Mouse (Mus musculus) cerebellum, postnatal 36 days (tissue): ENCODE measurements around the gene Slc36a4.

Experiments used
- DNase-seq, 2 experiments: peaks; one replicate each; pipeline ENCODE4 v3.0.0; 2021 to 2022; ENCODE audit warnings: mixed read lengths in 2 of 2

Gene Slc36a4

DNA sequence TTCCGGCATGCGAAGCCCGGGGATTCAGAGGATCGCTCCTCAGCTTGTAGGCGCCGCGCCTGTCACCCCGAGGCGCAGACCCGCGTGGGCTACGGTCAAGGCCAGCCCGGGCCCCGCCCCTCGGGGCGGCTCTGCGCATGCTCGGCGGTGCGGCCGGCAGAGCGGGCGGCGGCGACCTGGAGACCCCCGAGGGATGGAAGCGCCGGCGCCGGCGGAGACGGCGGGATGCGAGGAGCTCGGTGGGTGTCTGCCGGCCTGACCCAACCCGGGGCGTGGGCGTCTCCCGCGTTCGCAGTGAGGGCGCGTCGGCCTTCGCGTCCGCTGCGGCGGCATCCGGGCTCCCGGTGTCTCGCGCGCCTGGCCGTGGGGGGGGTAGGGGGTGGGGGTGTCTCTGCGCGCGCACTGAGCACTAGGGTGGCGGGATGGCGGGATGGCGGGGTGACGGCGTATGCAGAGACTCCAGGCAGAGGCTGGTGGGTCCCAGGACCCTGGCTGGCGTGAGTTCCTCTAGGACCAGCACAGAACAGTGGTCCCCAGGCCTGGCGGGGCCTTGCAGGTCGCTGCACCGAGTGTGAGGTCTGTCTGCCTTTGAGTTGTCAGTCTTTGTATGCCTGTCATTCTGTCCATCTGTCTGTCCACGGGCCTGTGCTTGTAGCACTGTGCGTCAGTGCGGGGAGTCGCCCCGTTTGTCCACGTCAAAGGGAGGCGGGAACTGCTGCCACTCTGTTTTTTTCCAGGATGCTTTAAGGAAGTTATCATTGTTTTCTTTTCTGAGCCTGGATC lies at the start of gene Slc36a4:
Gene Slc36a4, plus strand, starts transcription at position 140 of the 783 bp plus-strand sequence.
- DNase-seq, result peak; percentile 72 to 81

DNA sequence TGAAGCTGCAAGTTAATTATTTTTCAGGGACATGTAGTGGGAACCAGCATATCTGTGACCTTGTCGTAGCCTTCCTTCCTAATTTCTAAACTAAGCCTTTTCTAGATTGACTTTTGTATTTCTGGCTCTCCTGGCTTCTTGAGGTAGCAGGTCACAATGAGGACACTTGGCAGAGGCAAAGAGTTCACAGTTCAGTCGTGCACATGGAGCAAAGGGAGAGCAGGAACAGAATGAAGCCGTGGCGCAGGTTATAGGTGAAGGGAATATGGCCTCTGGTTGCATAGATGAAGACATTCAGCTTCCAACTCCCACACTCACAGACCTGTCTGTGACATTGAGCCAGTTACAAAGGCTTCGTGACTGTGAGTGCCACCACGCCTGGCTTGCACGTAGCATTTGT lies 44.9 kb upstream of the Slc36a4 start:
- DNase-seq, result no peak

DNA sequence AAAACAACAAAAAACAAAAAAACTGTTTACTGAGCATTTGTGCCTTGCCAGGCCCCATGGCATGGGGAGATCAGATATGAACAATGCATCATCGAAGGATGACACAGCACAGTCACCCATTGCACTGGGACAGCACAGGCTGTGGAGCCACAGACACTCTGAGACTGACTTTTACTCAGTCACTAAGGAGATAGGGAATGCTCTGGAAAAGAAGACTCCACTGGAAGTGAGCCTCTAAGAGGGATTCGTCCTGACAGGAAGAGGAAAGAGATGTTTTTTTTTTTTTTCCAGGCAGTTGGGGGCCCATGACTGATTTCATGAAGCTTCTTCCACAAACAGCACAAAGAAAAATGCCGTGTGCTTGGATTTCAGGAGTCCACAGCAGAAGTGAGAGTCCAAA lies 40.1 kb upstream of the Slc36a4 start:
- no peak for DNase-seq

DNA sequence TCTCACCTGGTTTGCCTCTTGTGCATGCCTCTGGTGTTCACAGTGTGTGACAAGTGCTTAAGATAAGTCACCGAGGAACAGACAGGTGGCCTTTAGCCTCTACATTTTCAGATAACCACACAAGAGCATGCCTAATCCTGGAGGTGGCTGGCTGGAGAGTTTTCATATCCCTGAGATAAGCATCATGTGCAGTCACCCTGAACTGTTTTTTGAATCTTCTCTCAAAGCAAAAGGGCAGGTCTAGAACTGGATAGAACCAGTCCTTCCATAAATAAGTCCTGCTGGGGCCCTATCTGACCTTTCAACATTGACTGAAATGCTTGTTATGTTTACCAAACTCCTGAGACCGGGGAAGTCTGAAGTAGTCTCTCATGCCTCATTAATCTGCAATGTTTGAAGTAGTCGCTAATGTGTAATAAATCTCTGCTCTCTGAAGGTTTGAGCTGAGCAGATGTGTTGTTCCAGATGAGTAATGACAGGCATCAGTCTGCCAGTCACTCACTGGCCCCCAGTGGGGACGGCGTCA lies 39.5 kb upstream of the Slc36a4 start:
- DNase-seq, result no peak

DNA sequence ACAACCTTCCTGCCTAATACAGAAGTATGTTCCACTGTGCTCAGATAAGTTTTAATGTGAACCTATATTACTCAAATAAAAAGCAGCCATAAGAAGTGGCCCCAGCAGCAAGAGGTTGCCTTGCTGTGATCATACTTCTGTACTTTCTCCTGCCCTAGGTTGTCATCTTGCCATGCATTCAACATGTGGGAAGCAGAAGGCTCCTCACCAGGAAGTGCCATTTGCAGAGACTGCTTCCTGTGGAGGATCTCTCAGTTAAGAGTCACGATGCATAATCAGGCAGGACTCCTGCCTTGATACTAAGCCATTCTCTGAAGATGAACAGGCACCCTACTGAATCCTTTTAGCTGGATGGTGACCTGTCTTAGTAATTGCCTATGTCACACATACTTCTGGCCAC lies 37.3 kb upstream of the Slc36a4 start:
- DNase-seq, result no peak

DNA sequence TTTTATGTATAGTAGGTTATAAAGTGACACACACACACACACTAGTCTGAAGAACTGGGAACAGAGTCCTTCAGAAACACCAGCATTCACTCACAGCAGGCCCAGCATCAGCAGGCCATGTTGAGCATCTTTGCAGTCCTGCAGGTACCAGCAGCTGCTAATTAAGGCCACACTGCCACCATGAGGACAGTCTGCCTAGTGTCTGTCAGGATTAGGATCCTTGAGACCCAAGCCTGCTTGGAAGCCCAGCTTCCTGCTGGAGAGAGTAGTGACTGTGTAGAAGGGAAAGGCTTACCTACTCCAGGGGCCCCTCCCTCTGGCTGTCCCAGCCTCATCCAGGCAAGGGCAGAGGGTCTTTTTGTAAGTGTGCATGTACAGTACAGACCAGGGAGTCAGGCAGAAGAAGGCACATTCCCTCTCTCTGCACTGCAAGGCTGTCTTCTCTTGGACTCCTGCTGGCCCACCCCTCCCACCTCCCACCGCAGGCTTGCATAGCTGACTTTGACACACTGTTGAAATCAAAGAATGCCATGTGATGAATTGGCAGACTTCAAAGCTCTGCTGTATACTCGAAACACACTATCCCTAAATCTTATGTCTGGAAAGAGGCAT lies 27.6 kb upstream of the Slc36a4 start:
- DNase-seq, result peak; percentile 37 to 39

DNA sequence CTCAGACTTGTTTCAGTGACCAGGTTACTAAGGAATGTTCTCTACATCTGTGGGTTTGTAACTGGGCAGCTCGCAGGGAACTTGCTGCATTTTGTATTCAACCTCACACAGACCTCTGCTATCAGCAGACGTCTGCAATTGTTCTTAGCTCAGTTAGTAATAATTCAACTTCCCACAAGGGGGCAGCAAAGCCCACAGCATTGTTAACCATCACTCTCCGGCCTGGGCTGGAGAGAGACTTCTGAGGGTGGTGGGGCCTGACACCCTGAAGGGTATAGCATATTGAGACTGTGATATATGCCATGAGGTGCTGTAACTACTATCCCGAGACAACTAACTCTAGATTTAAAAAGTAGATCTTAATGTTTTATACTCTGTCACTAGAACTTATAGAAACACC lies 24.3 kb upstream of the Slc36a4 start:
- peak; percentile 54 to 72 for DNase-seq

DNA sequence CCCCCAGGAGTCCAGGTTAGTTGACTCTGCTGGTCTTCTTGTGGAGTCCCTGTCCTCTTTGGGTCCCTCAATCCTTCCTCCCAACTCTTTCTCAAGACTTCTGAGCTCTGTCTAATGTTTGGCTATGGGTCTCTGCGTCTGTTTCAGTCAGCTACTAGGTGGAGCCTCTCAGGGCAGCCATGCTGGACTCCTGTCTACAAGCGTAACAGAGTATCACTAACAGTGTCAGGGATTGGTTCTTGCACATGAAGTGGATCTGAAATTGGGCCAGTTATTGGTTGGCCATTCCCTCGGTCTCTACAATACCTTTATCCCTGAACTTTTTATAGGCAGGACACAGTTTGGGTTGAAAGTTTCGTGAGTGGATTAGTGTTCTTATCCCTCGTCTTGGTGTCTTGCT lies 22.2 kb upstream of the Slc36a4 start:
- no peak for DNase-seq

DNA sequence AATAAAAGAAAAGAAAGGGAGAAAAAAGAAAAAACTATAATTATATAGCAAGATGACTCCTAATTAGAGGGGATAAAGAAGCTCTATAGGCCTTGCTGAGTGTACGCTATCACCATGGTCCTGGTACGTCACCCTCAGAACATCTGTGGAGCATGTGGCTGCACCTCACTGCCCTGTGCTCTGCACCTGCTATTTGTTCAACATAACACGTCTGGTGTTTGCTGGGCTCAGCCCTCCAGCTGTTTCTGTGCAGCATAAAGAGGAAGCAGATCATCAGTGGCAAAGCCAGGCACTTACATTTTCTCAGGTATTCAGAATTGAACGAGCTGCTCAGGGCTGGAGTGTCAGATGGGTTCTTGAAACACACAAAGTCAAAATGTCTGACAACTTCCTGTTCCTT lies 15.7 kb upstream of the Slc36a4 start:
- no peak for DNase-seq

DNA sequence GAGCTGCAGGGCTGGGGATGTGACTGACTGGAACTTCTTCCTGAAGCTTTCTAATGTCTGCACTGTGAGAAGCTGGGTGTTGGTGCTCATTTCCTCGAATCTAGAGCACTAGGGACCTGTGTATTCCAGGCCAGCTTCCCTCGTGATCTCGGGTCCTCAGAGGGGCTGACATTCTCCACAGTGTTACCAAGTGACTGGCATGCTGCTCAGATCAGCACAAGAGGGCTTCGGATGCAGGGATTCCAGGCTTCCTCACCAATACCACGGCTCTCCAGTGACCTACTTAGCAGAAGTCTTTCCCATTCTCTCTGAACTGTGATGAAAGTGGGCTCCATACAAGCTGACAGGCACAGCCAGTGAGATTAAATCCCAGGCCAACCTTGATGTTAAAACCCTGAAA lies 14.5 kb upstream of the Slc36a4 start:
- DNase-seq, result no peak

DNA sequence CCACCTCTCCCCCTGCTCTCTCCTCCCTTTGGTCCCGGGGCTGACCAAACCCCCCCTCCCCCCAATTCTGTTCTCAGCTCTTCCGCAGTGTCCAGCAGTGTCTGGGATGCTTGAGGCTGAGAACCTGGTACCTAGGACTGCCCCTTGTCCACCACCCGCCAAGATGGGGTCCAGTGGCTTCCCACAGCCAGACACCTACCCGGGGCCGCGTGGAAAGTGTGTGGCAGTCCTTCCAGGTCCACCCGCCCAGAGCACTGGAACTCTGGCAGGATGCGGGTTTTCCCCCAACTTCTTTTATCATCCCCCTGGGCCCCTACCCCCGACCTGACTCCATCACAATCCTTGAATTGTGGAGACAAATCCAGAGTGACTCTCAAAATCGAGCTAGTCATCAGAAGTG lies 3.8 kb upstream of the Slc36a4 start:
- DNase-seq, result no peak

DNA sequence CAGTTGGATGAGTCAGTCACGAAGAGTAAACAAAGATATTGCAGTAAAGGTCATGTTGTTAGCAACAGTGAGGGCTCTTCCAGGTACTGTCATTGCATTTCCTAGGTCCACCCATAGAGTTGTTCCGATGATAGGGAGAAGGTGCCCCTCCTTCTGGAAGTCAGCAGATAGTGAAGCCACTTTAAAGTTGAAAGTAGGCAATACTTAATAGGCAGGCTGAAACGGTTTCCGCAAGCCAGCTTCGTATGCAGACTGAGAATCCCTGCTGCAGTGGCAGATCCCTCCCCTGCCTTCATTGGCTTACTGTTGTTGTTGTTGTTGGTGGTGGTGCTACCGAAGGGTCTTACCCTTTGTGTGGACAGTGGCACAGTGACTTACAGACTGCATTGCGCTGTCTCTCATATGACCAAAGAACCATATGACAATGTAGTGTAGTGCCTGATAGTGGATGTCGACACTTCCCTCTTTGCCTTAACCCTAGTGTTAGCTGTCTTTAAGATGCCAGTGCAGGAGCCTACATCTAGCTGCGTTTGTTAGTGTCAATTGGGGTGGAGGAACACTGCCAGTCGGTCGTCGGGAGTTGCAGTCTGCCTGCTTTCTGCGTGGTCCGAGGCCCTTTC lies 449 bp upstream of the Slc36a4 start:
- DNase-seq, result peak; percentile 8 to 11

DNA sequence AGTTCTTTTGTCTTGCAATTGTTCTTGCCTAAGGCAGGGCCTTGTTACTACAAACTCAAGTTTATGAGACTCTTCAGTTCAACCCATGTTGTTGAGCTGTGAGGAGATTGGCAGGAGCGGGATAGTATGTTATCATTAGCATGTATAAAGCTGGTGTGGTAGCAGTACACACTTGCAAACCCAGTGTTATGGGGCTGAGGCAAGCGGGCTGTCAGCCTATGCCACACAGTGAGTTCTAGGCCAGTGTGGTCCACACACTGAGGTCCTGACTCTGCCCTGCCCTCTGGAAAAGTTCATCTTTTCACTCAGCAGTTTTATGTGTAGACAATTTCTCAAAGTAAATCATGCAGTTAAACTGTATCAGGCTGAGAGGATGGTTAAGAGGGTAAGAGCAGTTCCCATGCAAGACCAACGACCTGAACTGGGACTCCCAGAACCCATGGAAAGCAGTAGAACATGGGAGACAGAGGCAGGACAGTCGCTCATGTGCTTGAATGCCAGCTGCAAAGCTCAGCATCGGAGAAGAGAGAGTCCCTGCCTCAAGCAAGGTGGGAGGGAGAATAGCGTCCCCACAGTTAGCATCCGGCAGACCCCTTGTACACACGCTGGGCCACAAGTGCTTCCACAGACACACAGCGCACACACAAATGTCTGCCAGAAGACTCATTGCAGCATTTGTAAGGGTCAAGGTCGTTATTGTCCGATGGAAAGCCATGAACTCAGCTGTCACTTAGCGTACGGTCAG lies 1.5 kb downstream of the Slc36a4 start:
- DNase-seq, result no peak

DNA sequence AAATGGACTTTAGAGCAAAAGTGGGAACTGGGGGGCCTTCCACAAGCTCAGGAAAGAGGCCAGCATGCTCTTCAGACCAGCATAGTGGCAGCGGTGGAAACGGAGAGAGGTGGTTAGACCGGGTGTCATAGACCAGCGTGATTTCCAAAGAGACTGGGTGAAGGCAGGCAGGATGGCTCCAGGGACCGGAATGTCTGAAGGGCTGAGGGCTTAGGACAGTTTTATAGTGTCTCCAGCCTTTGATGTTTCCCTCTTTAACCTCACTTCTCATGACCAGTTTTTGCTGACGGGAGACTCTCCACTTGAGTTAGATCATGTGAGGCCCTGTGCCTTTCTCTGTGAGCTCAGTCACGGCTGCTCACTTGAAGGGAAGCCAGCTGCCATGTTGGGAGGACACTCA lies 2.1 kb downstream of the Slc36a4 start:
- DNase-seq, result no peak

DNA sequence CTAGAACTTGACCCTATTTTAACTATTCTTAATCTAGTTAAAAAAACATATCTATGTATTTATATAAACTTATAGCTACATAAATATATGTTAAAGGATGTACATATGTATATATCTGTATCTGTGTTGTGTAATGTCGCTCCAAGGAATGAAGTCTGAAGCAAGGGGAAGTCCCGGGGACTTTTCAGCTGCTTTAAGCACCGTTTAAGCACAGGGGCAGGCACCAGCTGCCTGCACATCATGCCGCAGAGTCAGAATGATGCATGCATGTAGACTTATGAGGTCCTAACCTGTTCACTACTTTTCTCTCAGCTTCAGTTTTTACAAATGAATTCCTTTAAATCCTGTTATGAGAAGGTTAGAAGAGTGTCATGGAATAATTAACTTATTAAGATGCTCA lies 5.3 kb downstream of the Slc36a4 start:
- DNase-seq, result no peak

DNA sequence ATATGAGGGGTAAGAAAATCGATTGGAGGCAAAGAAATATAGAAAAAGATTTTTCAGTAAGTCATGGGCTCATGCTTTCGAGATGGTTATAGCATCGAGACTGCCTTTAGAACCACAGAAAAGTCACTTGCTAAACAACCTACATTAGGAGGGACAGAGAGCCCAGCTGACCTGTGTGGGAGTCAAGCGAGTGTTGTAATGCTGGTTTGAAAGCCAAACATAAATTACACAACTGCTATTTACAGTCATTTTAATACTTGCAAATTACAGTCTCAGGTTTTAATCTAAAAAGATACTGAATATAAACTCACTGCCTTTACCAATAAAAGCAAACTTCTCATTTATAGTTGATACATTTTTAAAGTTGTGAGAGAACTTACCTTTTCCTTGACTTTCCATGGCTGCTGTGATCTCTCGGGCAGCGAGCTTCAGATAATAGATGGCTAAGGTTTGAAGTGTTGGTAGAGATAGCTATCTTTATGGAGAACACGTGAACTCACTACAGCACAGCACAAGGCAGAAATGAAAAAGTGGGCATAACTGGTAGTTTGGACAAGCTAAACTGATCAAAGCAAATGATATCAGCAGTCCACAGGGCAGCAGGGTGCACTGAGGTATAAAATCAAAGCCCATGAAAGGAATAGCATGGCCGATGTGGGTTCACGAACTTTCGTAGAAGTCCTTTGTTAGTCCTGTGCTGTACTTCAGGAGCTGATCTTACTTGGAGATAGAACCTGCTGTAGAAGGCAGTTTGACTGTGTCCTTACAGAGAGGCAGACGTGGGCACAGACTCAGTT lies 5.9 kb downstream of the Slc36a4 start:
- DNase-seq, result no peak

DNA sequence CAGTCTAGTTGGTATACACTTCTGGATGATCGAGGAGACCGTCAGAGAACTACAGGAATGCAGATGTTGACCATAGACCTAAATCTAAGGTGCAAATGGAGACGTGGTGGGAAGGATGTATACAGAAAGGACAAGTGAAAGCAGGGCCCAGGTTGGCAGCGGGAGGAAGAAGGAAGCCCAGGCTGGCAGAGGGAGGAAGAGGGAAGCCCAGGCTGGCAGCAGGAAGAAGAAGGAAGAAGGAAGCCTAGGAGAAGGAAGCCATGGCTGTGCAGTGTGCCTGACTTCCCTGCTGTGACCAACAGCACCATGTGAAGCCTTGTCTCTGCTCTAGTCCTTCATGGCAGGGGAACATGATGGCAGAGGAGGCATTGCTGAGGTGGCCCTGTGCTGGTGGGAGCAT lies 7.8 kb downstream of the Slc36a4 start:
- no peak for DNase-seq

DNA sequence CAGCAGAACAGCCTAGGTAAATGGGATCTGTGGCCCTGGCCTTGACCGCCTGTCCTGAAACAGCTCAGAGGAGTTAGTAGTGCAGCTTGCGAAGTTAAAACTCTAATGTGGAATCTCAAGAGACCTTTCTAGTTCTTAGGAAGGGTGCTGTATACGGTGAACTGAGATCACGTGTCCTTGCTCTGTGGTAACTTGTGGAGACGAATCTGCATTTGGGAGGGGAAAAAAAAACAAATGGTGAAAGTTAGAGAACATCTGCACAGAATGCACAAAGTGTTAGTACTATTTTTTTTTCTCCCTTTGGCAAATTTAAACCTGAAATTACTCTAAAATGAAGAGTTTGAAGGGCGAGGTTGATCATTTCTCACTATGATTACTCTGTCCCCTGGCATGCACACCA lies 8.8 kb downstream of the Slc36a4 start:
- no peak for DNase-seq

DNA sequence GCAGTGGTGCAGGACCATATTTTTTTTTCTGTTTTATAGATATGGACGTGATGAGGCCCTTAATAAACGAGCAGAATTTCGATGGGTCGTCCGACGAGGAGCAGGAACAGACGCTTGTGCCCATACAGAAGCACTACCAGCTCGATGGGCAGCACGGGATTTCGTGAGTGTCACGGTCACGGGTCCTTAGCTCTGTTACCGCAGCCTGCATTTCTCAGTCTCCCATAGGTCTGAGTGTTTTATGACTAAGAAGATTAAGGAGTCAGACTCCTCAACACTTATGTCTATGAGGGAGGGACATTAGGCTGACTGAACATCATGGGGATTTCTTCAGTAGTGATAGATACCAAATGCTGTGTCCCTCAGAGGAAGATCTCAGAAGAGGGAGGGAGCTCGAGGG lies 10.1 kb downstream of the Slc36a4 start:
- DNase-seq, result no peak

DNA sequence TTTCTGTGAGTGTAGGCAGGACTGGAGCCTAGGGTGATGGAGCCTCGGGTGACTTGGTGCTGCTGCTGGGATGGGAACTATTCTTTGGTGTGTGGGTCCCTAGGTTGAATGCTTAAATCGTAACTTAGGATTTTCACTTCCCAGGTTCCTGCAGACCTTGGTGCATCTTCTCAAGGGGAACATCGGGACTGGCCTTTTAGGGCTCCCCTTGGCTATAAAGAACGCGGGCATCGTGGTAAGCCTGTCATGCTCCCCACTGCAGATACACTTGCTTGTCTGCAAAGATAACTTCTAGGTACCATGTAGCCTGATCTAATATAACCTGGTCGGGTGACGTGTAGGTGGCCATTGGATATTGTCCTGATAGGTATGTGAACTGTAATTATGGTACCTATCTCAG lies 11.0 kb downstream of the Slc36a4 start:
- no peak for DNase-seq

DNA sequence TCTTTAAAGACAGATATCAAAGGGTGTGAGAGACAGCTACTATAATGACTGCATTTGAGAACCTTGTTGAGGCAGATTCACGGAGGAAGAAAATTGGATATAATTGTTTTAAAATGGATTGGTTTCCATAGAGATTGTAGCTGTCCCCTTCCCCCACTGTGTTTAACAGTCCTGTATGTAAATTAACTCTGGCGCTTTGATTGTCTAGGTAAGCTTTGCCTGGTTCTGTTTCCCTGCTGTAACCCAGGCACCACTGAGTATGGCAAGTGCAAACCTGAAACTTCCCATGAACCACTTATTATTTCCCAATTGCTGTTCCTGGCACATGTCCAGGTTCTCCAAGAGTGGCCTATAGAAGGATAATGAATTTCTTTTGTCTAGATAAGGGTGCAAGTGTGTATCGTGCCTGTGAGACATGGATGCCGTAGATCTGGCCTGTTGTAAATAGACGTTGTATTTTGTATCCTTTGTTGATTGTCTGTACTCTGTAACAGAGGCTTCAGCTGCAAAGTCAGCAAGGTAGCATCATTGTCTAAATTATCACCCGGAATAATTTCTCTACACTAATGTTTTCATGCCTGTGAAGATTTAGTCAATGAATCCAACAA lies 11.8 kb downstream of the Slc36a4 start:
- DNase-seq, result no peak

DNA sequence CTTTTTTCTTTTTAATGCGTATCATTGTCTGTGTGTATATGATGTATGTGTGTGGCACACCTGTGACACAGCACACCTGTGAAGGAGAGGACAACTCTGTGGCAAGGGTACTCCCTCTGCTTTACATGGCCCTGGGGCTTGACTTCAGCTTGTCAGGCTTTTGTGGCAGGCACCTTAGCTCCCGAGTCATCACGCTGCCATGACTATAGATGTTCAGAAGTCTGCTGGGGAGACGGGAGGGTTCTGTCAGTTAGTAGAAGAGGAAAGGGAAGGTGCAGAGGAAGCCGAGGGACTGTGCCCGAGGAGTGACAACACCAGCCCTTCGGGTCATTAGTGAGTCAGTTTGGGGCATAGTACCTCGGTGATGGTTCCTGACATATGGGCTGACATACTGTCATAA lies 13.0 kb downstream of the Slc36a4 start:
- DNase-seq, result no peak
